Mouse (Mus musculus) ovary, adult 18-20 months (tissue): Measurements from ENCODE around the gene Vps26a.

ENCODE experiments used
- DNase-seq: peaks from one replicate; pipeline ENCODE4 v3.0.0; 2022; ENCODE audit warnings: low spot score, mixed read lengths

Vps26a gene

GRCm38 (mm10) chr10:62486618-62487415, at the start of gene Vps26a:
Gene Vps26a (minus strand): TSS chr10:62486805.
- peak; percentile 98 for DNase-seq

- DNase-seq: no peak
Measured at GRCm38 (mm10) chr10:62534509-62534908, 47.9 kb upstream of the Vps26a start.

- DNase-seq: peak; percentile 32
Measured at GRCm38 (mm10) chr10:62532832-62533231, 46.2 kb upstream of the Vps26a start.

GRCm38 (mm10) chr10:62530183-62530582, 43.6 kb upstream of the Vps26a start:
- no peak for DNase-seq

GRCm38 (mm10) chr10:62527351-62527750, 40.7 kb upstream of the Vps26a start, which contains the start of gene Srgn:
Gene Srgn (minus strand): TSS chr10:62527451.
- no peak for DNase-seq

- no peak for DNase-seq
Measured at GRCm38 (mm10) chr10:62522346-62522950, 35.8 kb upstream of the Vps26a start.

GRCm38 (mm10) chr10:62521763-62522162, 35.2 kb upstream of the Vps26a start:
- no peak for DNase-seq

GRCm38 (mm10) chr10:62520911-62521310, 34.3 kb upstream of the Vps26a start:
- DNase-seq: no peak

GRCm38 (mm10) chr10:62517511-62517910, 30.9 kb upstream of the Vps26a start:
- no peak for DNase-seq

- no peak for DNase-seq
Measured at GRCm38 (mm10) chr10:62512855-62513254, 26.2 kb upstream of the Vps26a start.

- DNase-seq: no peak
Measured at GRCm38 (mm10) chr10:62511528-62511927, 24.9 kb upstream of the Vps26a start.

GRCm38 (mm10) chr10:62509032-62509656, 22.5 kb upstream of the Vps26a start:
- DNase-seq: no peak

GRCm38 (mm10) chr10:62508459-62508858, 21.9 kb upstream of the Vps26a start:
- no peak for DNase-seq

- DNase-seq: no peak
Measured at GRCm38 (mm10) chr10:62507591-62508308, 21.1 kb upstream of the Vps26a start.

- no peak for DNase-seq
Measured at GRCm38 (mm10) chr10:62507071-62507470, 20.5 kb upstream of the Vps26a start.

GRCm38 (mm10) chr10:62506019-62506556, 19.5 kb upstream of the Vps26a start:
- no peak for DNase-seq

- DNase-seq: no peak
Measured at GRCm38 (mm10) chr10:62505224-62505983, 18.8 kb upstream of the Vps26a start.

- no peak for DNase-seq
Measured at GRCm38 (mm10) chr10:62503836-62504628, 17.4 kb upstream of the Vps26a start.

- no peak for DNase-seq
Measured at GRCm38 (mm10) chr10:62503353-62503752, 16.7 kb upstream of the Vps26a start.

GRCm38 (mm10) chr10:62501951-62502350, 15.3 kb upstream of the Vps26a start:
- DNase-seq: no peak
